ENCODE assay signal across 15 mouse cellular contexts in genomic region chr7:4131964-4132363, GRCm38 (mm10). TPM values are rescaled to one million over a fixed set of nuclear protein-coding genes. Genes with fewer than 3 reads are reported as not detected.
A peak's percentile ranks its signal among the peaks of the same experiment; 100 is the strongest.
DNase-seq lines count a peak whose midpoint lies in the region; ATAC-seq lines count a peak whose summit lies in the region.
"Had no signal": no experiment of that assay in that cellular context is flagged by ENCODE, and none has a peak within 500 bp of the region (broad histone marks: within the 10 kb centered on the region; RNA-seq: fewer than 3 reads in every experiment).

No protein-coding gene starts in this region.

- peaks cover 53% of the 10 kb centered on the region for H3K4me1 ChIP-seq in hindbrain, embryonic 13.5 days (replicated peaks)
- H3K4me1 ChIP-seq in hindbrain, embryonic 11.5 days (replicated peaks; ENCODE audit: control insufficient read depth, insufficient read depth, low read length) = no peaks in the 10 kb centered on the region
- peaks cover 47% of the 10 kb centered on the region for H3K4me1 ChIP-seq in neural tube, embryonic 13.5 days (replicated peaks)

- 91% methylated on average over 8 of the region's 8 CpGs for WGBS in hindbrain, embryonic 13.5 days
- 95% methylated on average over 8 of the region's 8 CpGs for WGBS in hindbrain, embryonic 11.5 days
- 90% methylated on average over 8 of the region's 8 CpGs for WGBS in neural tube, embryonic 13.5 days

- ATAC-seq in hindbrain, embryonic 13.5 days (ENCODE audit: low FRiP score) = no peak
- no peak for ATAC-seq in hindbrain, embryonic 11.5 days (ENCODE audit: low FRiP score)
- no peak for ATAC-seq in neural tube, embryonic 13.5 days (ENCODE audit: low read depth)

- no peaks in the 10 kb centered on the region for H3K9me3 ChIP-seq in hindbrain, embryonic 13.5 days
- no peaks in the 10 kb centered on the region for H3K9me3 ChIP-seq in hindbrain, embryonic 11.5 days (ENCODE audit: control insufficient read depth, low read length)
- H3K9me3 ChIP-seq in neural tube, embryonic 13.5 days = no peaks in the 10 kb centered on the region
- H3K9me3 ChIP-seq: liver, embryonic 12.5 days; lung, embryonic 15.5 days had no signal

- H3K9ac ChIP-seq in hindbrain, embryonic 13.5 days = peak overlapping the region; percentile 60
- no peak overlapping the region for H3K9ac ChIP-seq in hindbrain, embryonic 11.5 days (ENCODE audit: low read depth, low read length)
- H3K9ac ChIP-seq in neural tube, embryonic 13.5 days = peak overlapping the region; percentile 57
- H3K9ac ChIP-seq: liver, embryonic 12.5 days had no signal

- H3K27me3 ChIP-seq in hindbrain, embryonic 13.5 days = no peaks in the 10 kb centered on the region
- H3K27me3 ChIP-seq in hindbrain, embryonic 11.5 days (ENCODE audit: control insufficient read depth, insufficient read depth, low read length) = no peaks in the 10 kb centered on the region
- no peaks in the 10 kb centered on the region for H3K27me3 ChIP-seq in neural tube, embryonic 13.5 days
- H3K27me3 ChIP-seq: liver, embryonic 12.5 days; lung, embryonic 15.5 days had no signal

- H3K36me3 ChIP-seq in hindbrain, embryonic 13.5 days = peaks cover 46% of the 10 kb centered on the region
- no peaks in the 10 kb centered on the region for H3K36me3 ChIP-seq in hindbrain, embryonic 11.5 days (ENCODE audit: control insufficient read depth, insufficient read depth, low read length)
- peaks cover 47% of the 10 kb centered on the region for H3K36me3 ChIP-seq in neural tube, embryonic 13.5 days
- H3K36me3 ChIP-seq: liver, embryonic 12.5 days; lung, embryonic 15.5 days had no signal

- peak; percentile 20 for DNase-seq in cerebellum, adult 8-10 months
- no peak for DNase-seq in cerebellum, adult 11-12 months
- DNase-seq in hindbrain, embryonic 11.5 days (ENCODE audit: low spot score) = no peak
- DNase-seq in neural tube, embryonic 10.5 days (ENCODE audit: extremely low spot score, low spot score) = no peak
- DNase-seq in retina, postnatal 7 days (ENCODE audit: low read depth, low spot score) = peak; percentile 63
- DNase-seq in liver = no peak
- DNase-seq: gastrocnemius, postnatal 36 days; kidney, adult 2 months; kidney, postnatal 36 days; thymus, postnatal 4 days had no signal

- no peak overlapping the region for H3K4me2 ChIP-seq in hindbrain, embryonic 13.5 days
- H3K4me2 ChIP-seq in hindbrain, embryonic 11.5 days (replicated peaks; ENCODE audit: low read depth, low read length) = no peak overlapping the region
- peak overlapping the region; percentile 39 for H3K4me2 ChIP-seq in neural tube, embryonic 13.5 days
- H3K4me2 ChIP-seq: liver, embryonic 12.5 days; lung, embryonic 15.5 days had no signal

- H3K27ac ChIP-seq in hindbrain, embryonic 13.5 days = peak overlapping the region; percentile 83
- no peak overlapping the region for H3K27ac ChIP-seq in hindbrain, embryonic 11.5 days (ENCODE audit: low read depth, low read length)
- peak overlapping the region; percentile 61 for H3K27ac ChIP-seq in neural tube, embryonic 13.5 days (replicated peaks)
- H3K27ac ChIP-seq: liver, embryonic 12.5 days; lung, embryonic 15.5 days had no signal

- H3K4me3 ChIP-seq in hindbrain, embryonic 13.5 days = no peak overlapping the region
- no peak overlapping the region for H3K4me3 ChIP-seq in hindbrain, embryonic 11.5 days (ENCODE audit: low read depth, low read length)
- no peak overlapping the region for H3K4me3 ChIP-seq in neural tube, embryonic 13.5 days
- H3K4me3 ChIP-seq: liver, embryonic 12.5 days; lung, embryonic 15.5 days had no signal

RNA-seq across cellular contexts. Expression of gene Leng8, which starts 4.9 kb away (rescaled TPM):
- polyA plus RNA-seq in hindbrain, embryonic 13.5 days (2015; fragmentation: Nextera tagmentation; extraction: Ambion mirVana) = 77.0 and 79.4 TPM in 2 replicates
- polyA plus RNA-seq in hindbrain, embryonic 11.5 days (2014; fragmentation: Nextera tagmentation; extraction: Ambion mirVana) = 45.3 and 54.4 TPM in 2 replicates
- polyA plus RNA-seq in neural tube, embryonic 13.5 days (2015; fragmentation: Nextera tagmentation; extraction: Ambion mirVana) = 78.0 and 79.6 TPM in 2 replicates

RNA-seq across cellular contexts. Expression of gene Ttyh1, which starts 12.8 kb away (rescaled TPM):
- 132 and 138 TPM in 2 replicates for polyA plus RNA-seq in hindbrain, embryonic 13.5 days (2015; fragmentation: Nextera tagmentation; extraction: Ambion mirVana)
- polyA plus RNA-seq in hindbrain, embryonic 11.5 days (2014; fragmentation: Nextera tagmentation; extraction: Ambion mirVana) = 61.0 and 66.6 TPM in 2 replicates
- 137 and 141 TPM in 2 replicates for polyA plus RNA-seq in neural tube, embryonic 13.5 days (2015; fragmentation: Nextera tagmentation; extraction: Ambion mirVana)

RNA-seq across cellular contexts. Expression of gene Leng9, which starts 18.2 kb away (rescaled TPM):
- 4.7 TPM in 2 replicates for polyA plus RNA-seq in hindbrain, embryonic 13.5 days (2015; fragmentation: Nextera tagmentation; extraction: Ambion mirVana)
- 1.9 TPM in 2 replicates for polyA plus RNA-seq in hindbrain, embryonic 11.5 days (2014; fragmentation: Nextera tagmentation; extraction: Ambion mirVana)
- polyA plus RNA-seq in neural tube, embryonic 13.5 days (2015; fragmentation: Nextera tagmentation; extraction: Ambion mirVana) = 4.6 TPM in 2 replicates

RNA-seq across cellular contexts. Expression of gene Cdc42ep5, which starts 32.7 kb away (rescaled TPM):
- polyA plus RNA-seq in hindbrain, embryonic 13.5 days (2015; fragmentation: Nextera tagmentation; extraction: Ambion mirVana) = 8.4 and 10.1 TPM in 2 replicates
- polyA plus RNA-seq in hindbrain, embryonic 11.5 days (2014; fragmentation: Nextera tagmentation; extraction: Ambion mirVana) = 19.9 and 20.7 TPM in 2 replicates
- 8.6 and 8.9 TPM in 2 replicates for polyA plus RNA-seq in neural tube, embryonic 13.5 days (2015; fragmentation: Nextera tagmentation; extraction: Ambion mirVana)
- polyA plus RNA-seq: activated CD4-positive, CD25-positive, alpha-beta regulatory T cell, adult 4 months had no signal

Comparison
In these comparisons a context has a peak if more than half of its experiments do, and no peak if none do; other contexts are left out.
1. DNase-seq: peak in cerebellum, adult 8-10 months (single experiment) and retina, postnatal 7 days (single experiment); none in cerebellum, adult 11-12 months (single experiment), hindbrain, embryonic 11.5 days (single experiment), neural tube, embryonic 10.5 days (single experiment) and liver (single experiment).